Mouse (Mus musculus): ENCODE results near the gene Tmem208. TPM values are rescaled to one million over a fixed set of nuclear protein-coding genes. Genes with fewer than 3 reads are reported as not detected.

Gene Tmem208
- polyA plus RNA-seq, 1 experiment from 2014 or later, result 128 TPM

DNA sequence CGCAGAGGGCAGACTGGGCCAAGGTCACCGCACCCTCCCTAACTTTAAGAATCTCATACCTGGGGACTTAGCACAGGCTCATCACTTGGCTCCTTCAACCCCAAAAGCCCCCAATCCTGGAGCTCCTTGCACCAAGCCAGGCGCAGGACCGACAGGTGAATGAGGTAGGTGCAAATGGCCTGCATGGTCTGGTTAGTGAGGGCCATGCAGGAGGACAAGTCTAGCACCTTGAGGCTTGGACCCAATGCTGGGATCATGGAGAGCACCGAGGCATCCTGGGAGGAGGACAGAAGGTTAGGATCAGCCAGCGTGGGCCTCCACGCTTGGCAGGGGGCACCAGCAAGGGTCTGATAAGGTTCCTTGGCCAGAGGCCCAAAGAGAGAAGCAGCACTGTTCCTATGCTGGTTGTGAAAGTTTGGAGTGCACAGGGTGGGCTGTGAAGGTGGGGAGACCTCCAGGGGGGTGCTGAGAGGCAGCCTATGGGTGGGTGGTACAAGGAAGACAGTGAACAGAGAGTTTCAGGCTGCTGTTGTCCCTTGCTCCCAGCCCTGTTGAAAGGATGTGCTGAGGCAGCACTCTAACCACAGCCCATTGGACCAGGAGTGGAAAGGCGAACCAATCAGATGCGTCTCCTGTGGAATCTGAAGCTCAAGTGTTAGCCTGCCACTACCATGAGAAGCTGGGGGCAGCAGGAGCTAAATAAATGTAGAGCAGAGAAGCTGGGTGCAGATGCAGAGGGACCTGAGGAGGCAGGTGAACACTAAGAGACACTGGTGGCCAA lies 12.3 kb upstream of the Tmem208 start:
- H3K4me1 ChIP-seq (replicated peaks), result no peaks in the 10 kb centered on the region
- H3K36me3 ChIP-seq, result peaks cover 30% of the 10 kb centered on the region
- no peak overlapping the region for H3K4me2 ChIP-seq (replicated peaks)
- 86% methylated on average over 9 of the region's 9 CpGs for whole genome bisulfite sequencing
- no peaks in the 10 kb centered on the region for H3K27me3 ChIP-seq (replicated peaks)
- H3K4me3 ChIP-seq (replicated peaks), result no peak overlapping the region
- H3K9ac ChIP-seq, result no peak overlapping the region
- no peaks in the 10 kb centered on the region for H3K9me3 ChIP-seq
- no peak for ATAC-seq
- H3K27ac ChIP-seq, result no peak overlapping the region

DNA sequence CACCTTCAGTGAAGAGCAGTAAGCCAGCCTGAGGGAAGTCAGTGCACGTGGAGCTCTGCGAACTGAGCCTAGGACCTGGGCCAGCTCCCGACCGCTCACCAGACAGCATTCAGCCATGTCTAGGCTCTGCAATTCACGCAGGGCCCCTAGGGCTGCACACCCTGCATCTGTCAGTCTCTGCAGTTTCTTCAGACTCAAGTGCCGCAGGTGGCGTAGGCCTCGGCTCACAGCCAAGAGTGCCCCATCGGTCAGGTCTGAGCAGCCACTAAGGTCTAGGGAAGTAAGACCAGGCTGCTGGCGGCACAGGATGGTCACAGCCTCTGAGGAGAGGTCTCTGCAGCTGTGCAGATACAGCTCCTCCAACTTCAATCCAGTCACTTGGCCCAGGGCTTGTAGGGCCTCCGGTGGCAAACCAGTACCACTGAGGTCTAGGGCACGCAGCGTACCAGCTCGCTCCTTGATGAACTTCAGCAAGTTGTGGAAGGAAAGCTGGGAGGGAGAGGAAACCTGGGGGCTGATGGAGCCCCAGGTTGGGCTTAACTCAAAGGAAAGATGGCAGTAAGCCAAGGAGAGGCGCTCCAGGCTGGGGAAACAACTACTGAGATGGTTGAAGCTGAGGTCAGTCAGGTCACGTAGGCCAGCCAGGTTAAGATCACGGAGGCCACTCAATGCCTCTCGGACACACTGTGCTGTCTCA lies 10.9 kb upstream of the Tmem208 start:
- H3K9me3 ChIP-seq, result no peaks in the 10 kb centered on the region
- H3K4me2 ChIP-seq (replicated peaks), result no peak overlapping the region
- no peak overlapping the region for H3K9ac ChIP-seq
- H3K4me3 ChIP-seq (replicated peaks), result no peak overlapping the region
- no peak for ATAC-seq
- H3K27me3 ChIP-seq (replicated peaks), result no peaks in the 10 kb centered on the region
- no peak overlapping the region for H3K27ac ChIP-seq
- WGBS, result 89% methylated on average over 18 of the region's 18 CpGs
- H3K4me1 ChIP-seq (replicated peaks), result no peaks in the 10 kb centered on the region
- H3K36me3 ChIP-seq, result peaks cover 30% of the 10 kb centered on the region

DNA sequence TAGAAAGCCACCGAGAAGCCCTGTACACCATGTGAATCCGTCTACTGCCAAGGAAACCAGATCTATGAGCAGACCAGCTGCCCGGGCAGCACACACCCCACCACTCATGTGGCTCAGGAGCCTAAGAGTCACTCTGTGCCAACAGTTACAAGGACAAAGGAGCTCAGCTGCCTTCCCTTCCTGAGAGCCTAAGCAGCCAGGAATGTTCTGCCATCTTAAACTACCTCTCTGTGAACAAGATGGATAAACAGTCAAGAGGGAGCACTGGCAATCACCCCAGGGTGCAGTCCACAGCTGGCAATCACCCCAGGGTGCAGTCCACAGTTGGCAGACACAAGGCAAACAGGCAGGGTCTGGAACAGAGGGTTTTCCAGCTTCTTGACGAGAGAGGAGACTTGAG lies 8.2 kb upstream of the Tmem208 start:
- Histone ChIP-seq H3K9ac (no peak overlapping the region), H3K36me3 (peaks cover 24% of the 10 kb centered on the region), H3K9me3 (no peaks in the 10 kb centered on the region), H3K4me2 (replicated peaks) (no peak overlapping the region), H3K4me1 (replicated peaks) (no peaks in the 10 kb centered on the region), H3K4me3 (replicated peaks) (no peak overlapping the region), H3K27ac (no peak overlapping the region), H3K27me3 (replicated peaks) (no peaks in the 10 kb centered on the region)
- WGBS, result 84% methylated on average over 4 of the region's 4 CpGs
- no peak for ATAC-seq

DNA sequence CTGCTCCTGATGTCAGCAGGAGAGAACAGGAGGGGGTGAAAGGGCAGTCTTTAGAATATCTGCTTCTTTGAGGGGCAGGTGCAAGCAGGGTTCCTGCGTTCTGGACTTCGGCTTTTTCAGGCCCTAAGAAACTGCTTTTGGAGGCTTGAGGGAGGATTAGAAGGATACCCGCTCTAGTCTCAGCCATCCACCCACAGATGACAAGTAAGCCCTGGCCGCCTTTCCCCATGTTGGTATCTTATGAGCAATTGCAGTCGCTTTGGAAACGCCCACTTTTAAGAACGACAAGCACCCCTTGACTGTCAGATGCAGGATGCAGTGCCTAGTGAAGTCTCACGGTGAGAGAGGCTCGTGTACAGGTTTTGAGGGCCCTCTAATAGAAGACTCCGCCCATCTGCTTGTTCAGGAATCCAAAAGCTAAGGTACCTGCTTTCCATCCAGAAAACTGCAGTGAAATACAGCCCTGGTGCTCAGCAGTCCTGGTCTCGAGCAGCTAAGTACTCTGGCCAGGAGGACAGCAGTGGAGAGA lies 7.4 kb upstream of the Tmem208 start:
- 83% methylated on average over 11 of the region's 11 CpGs for WGBS
- no peak overlapping the region for H3K4me2 ChIP-seq (replicated peaks)
- no peak overlapping the region for H3K4me3 ChIP-seq (replicated peaks)
- no peaks in the 10 kb centered on the region for H3K27me3 ChIP-seq (replicated peaks)
- H3K27ac ChIP-seq, result no peak overlapping the region
- peaks cover 18% of the 10 kb centered on the region for H3K36me3 ChIP-seq
- no peak overlapping the region for H3K9ac ChIP-seq
- H3K9me3 ChIP-seq, result no peaks in the 10 kb centered on the region
- H3K4me1 ChIP-seq (replicated peaks), result no peaks in the 10 kb centered on the region
- no peak for ATAC-seq

DNA sequence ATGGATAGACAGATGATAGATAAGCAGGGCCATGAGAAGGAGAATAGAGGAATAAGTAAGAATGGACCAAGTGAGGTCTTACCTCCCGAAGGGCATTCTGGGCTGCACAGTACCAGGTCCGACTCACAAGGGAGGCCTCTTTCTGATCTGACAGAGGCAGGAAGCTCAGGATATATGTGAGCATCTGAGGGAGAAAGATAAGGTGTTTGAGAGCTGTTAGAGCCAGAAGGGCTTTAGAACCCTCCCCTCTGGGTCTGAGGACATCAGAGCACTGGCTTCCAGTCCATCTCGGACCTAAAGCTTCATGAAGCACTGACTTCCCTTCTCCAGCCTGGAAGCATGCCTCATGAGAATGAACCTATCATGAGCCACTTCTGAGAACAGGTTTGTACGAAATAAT lies 3.0 kb upstream of the Tmem208 start:
- peaks cover 4% of the 10 kb centered on the region; the same call in 1 of the 2 replicates for H3K36me3 ChIP-seq
- ATAC-seq, result no peak
- WGBS, result 87% methylated on average over 4 of the region's 4 CpGs

DNA sequence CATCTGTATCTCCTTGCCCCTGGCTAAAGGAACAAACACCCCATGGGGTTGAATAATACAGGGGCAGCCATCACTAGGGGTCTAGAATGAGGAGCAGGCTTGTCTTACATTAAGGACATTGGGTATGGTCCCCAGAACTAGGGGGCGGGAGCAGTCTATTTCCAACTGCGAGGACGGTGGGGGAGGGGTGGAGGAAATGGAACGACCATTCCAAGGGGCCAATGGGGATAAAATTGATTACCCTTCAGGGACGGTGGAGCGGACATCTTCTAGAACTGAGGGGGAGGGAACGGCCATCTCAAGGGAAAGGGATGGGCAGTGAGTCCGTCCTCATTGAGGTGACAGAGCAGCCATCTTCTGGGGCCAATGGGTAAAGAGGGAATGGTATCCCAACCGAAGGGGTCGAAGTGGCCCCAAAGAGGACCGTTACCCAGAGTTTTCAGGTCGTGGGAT lies 487 bp upstream of the Tmem208 start:
- H3K27ac ChIP-seq, result peak overlapping the region; percentile 86; the same call in 1 of the 2 replicates
- H3K36me3 ChIP-seq, result peaks cover 27% of the 10 kb centered on the region
- ATAC-seq, result no peak
- H3K4me3 ChIP-seq (replicated peaks), result peak overlapping the region; percentile 68
- H3K9me3 ChIP-seq, result no peaks in the 10 kb centered on the region
- no peaks in the 10 kb centered on the region for H3K27me3 ChIP-seq (replicated peaks)
- 0% methylated on average over 12 of the region's 12 CpGs for WGBS
- peaks cover 22% of the 10 kb centered on the region for H3K4me1 ChIP-seq (replicated peaks)
- peak overlapping the region; percentile 74 for H3K4me2 ChIP-seq (replicated peaks)
- H3K9ac ChIP-seq, result peak overlapping the region; percentile 79

More for the DNA sequence above, 3.0 kb upstream of the Tmem208 start:
- Histone ChIP-seq H3K27me3 (replicated peaks) (no peaks in the 10 kb centered on the region), H3K4me2 (replicated peaks) (no peak overlapping the region), H3K27ac (no peak overlapping the region), H3K9ac (no peak overlapping the region), H3K4me1 (replicated peaks) (peaks cover 15% of the 10 kb centered on the region), H3K4me3 (replicated peaks) (no peak overlapping the region), H3K9me3 (no peaks in the 10 kb centered on the region)

DNA sequence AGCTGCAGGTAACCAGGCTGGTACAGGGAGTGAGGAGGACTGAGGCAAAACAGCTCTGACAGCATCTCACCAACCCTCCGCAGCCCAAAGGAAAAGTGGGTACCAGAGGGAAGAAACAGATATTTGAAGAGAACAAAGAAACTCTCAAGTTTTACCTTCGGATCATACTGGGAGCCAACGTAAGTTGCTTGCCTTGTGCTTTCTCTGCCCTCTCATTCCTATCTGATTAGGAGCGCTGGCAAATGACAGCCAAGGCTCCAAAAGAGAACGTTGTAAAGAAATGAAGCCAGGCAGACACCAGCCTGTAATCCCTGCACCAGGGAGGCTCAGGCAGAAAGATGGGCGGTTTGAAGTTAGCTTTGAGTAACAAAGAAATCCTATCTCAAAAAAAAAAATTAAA lies 814 bp downstream of the Tmem208 start:
- peak overlapping the region; percentile 74 for H3K4me2 ChIP-seq (replicated peaks)
- H3K9me3 ChIP-seq, result no peaks in the 10 kb centered on the region
- peak overlapping the region; percentile 86; the same call in 1 of the 2 replicates for H3K27ac ChIP-seq
- peak overlapping the region; percentile 74 for H3K9ac ChIP-seq
- H3K4me3 ChIP-seq (replicated peaks), result peak overlapping the region; percentile 68
- peaks cover 39% of the 10 kb centered on the region for H3K36me3 ChIP-seq
- peaks cover 26% of the 10 kb centered on the region for H3K4me1 ChIP-seq (replicated peaks)
- no peaks in the 10 kb centered on the region for H3K27me3 ChIP-seq (replicated peaks)
- WGBS, result 32% methylated on average over 6 of the region's 6 CpGs
- ATAC-seq, result no peak

DNA sequence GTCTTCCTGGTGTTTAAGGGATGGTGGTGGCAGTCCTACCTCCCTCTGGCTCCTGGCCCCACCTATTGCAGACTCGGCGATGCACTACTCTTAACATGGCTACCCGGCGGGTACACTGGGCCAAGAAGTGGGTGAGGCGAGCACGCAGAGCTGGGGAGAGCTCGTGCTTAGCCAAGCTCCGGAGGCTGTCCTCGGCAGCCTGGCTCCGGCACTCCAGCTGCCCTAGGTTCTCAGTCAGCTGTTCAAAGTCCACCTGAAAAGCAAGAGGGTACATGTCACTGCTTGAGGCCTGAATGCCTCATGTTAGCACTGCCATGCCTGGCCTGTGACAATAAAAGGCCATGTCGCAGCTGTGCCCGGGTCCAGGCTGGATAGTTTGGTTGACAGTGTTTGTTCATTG lies 4.2 kb downstream of the Tmem208 start:
- 86% methylated on average over 12 of the region's 12 CpGs for WGBS
- ATAC-seq, result no peak
- Histone ChIP-seq H3K9ac (no peak overlapping the region), H3K4me1 (replicated peaks) (peaks cover 23% of the 10 kb centered on the region), H3K9me3 (no peaks in the 10 kb centered on the region), H3K4me2 (replicated peaks) (no peak overlapping the region), H3K4me3 (replicated peaks) (no peak overlapping the region), H3K27ac (no peak overlapping the region), H3K36me3 (peaks cover 54% of the 10 kb centered on the region), H3K27me3 (replicated peaks) (no peaks in the 10 kb centered on the region)

DNA sequence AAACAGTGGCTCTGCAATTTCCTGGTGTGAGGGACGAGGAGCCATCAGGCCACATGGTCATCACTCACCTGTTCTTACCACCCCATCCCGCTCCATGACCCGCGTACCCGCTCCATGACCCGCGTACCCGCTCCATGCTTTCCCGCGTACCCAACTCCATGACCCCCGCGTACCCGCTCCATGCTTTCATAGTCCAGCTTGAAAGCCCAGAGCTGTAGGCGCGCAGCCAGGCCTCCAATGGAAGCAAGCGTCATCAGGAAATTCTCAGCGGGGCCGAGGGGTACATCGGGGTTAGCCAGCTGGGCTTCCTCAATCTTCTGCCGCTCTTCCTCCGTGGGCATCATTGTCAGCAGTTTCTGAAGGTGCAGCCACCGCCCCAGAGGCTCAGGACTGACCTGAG lies 5.3 kb downstream of the Tmem208 start:
- Histone ChIP-seq H3K9me3 (no peaks in the 10 kb centered on the region), H3K4me1 (replicated peaks) (peaks cover 21% of the 10 kb centered on the region), H3K4me3 (replicated peaks) (no peak overlapping the region), H3K4me2 (replicated peaks) (no peak overlapping the region), H3K36me3 (peaks cover 63% of the 10 kb centered on the region), H3K27ac (no peak overlapping the region), H3K27me3 (replicated peaks) (no peaks in the 10 kb centered on the region), H3K9ac (no peak overlapping the region)
- WGBS, result 94% methylated on average over 22 of the region's 22 CpGs
- ATAC-seq, result no peak

DNA sequence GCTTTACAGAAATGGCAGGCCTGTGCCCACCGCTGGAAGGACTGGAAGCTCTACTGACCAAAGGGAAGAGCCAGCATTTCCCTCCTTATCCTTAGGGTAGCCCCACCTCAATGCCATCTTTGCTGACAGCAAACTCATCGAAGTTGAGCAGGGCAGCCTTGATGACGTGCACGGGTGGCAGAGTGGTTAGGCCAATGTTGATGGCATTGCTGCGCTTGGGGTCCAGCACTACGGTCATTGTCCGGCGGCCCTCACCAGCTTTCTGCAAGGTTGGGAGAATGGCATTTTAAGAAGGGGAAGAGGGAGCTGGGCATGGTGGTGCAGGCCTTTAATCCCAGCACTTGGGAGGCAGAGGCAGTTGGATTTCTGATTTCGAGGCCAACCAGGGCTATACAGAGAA lies 5.8 kb downstream of the Tmem208 start:
- 94% methylated on average over 9 of the region's 9 CpGs for WGBS

DNA sequence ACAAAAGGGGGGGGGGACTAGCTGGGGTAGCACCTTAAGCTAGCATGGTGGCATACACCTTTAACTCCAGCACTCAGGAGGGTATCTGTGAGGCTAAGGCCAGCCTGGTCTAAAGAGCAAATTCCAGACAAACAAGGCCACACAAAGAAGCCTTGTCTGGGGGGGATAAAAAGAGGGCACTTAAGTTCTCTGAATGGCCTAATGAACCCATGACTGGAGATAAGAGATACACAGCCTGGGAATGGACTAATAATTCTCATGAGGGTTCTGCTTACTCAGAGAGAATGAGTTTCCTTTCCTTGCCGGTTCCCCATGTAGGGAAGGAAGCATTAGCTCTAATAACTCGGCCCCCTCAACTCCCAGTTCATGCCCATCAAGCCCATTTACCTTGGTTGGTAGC lies 6.4 kb downstream of the Tmem208 start:
- H3K4me2 ChIP-seq (replicated peaks), result no peak overlapping the region
- H3K27ac ChIP-seq, result peak overlapping the region; percentile 71
- H3K9me3 ChIP-seq, result no peaks in the 10 kb centered on the region
- peaks cover 67% of the 10 kb centered on the region for H3K36me3 ChIP-seq
- ATAC-seq, result peak; percentile 83
- WGBS, result 32% methylated on average over 2 of the region's 2 CpGs
- peaks cover 14% of the 10 kb centered on the region for H3K4me1 ChIP-seq (replicated peaks)
- no peak overlapping the region for H3K4me3 ChIP-seq (replicated peaks)
- no peak overlapping the region for H3K9ac ChIP-seq
- no peaks in the 10 kb centered on the region for H3K27me3 ChIP-seq (replicated peaks)

More for the DNA sequence above, 5.8 kb downstream of the Tmem208 start:
- H3K9ac ChIP-seq, result no peak overlapping the region
- H3K27ac ChIP-seq, result no peak overlapping the region
- peaks cover 19% of the 10 kb centered on the region for H3K4me1 ChIP-seq (replicated peaks)
- no peak overlapping the region for H3K4me3 ChIP-seq (replicated peaks)
- no peak for ATAC-seq
- H3K27me3 ChIP-seq (replicated peaks), result no peaks in the 10 kb centered on the region
- no peak overlapping the region for H3K4me2 ChIP-seq (replicated peaks)
- no peaks in the 10 kb centered on the region for H3K9me3 ChIP-seq
- peaks cover 67% of the 10 kb centered on the region for H3K36me3 ChIP-seq

DNA sequence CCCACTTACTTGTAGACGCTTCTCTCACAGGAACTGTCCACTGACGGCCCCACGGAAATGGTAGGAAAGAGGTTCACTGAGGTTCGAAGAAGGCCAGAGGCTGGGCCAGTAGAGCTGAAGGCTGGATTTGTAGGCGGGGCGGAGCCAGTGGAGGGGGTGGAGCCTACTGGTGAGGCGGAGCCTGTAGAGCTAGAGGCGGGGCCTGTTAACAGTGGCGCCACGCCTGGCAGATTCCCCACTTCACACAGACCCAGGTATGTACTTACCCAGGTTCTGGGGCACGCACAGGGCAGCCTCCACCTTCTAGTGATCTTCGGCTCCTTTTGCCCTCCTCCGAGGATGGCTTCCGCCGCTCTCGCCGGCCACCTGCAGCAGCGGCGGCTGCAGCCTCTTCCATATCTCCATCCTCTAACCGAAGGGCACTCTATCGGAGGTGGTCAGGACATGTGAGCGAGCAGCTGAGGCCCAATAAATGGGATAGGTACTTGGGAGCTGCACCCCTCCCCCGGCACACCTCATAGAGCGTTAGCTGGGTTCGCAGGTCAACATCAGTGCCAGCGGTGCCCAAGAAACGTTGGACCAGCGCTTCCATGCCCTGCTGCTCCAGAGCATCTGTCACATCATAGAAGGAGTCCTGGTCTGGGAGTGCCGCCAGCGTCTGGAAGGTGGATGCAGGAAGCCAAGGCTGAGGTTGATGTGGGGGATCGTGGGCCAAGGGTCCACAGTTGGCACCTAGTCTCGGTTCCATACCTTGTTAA lies 10.4 kb downstream of the Tmem208 start:
- H3K9ac ChIP-seq, result no peak overlapping the region
- no peak for ATAC-seq
- H3K4me3 ChIP-seq (replicated peaks), result no peak overlapping the region
- peaks cover 25% of the 10 kb centered on the region for H3K4me1 ChIP-seq (replicated peaks)
- no peaks in the 10 kb centered on the region for H3K9me3 ChIP-seq
- no peak overlapping the region for H3K27ac ChIP-seq
- H3K36me3 ChIP-seq, result peaks cover 32% of the 10 kb centered on the region
- no peaks in the 10 kb centered on the region for H3K27me3 ChIP-seq (replicated peaks)
- 64% methylated on average over 32 of the region's 32 CpGs for WGBS
- H3K4me2 ChIP-seq (replicated peaks), result no peak overlapping the region

Measured in intestine, embryonic 15.5 days (tissue).